Mouse (Mus musculus) neural tube, embryonic 13.5 days (tissue): Measurements from ENCODE around the gene Htr1f. TPM values are rescaled to one million over a fixed set of nuclear protein-coding genes. Genes with fewer than 3 reads are reported as not detected.

Experiments
- ATAC-seq: fragments of 200-750 bp; cut with Nextera tagmentation; 2 replicates; pipeline ENCODE4 v1.8.0; 2017; ENCODE audit warnings: low read depth, mild to moderate bottlenecking, moderate TSS enrichment, moderate library complexity
- H3K27ac ChIP-seq: fragments of 300-500 bp; sonication (generic); replicated peaks from 2 replicates; pipeline ENCODE4 v1.5.1; 2015; ENCODE audit warnings: moderate library complexity, mild to moderate bottlenecking, inconsistent platforms
- H3K27me3 ChIP-seq: fragments of 300-500 bp; sonication (generic); 2 replicates; pipeline ENCODE4 v1.6.1; 2015; ENCODE audit warnings: mild to moderate bottlenecking, inconsistent platforms
- H3K36me3 ChIP-seq: fragments of 300-500 bp; sonication (generic); 2 replicates; pipeline ENCODE4 v1.6.1; 2015; ENCODE audit warnings: mild to moderate bottlenecking, inconsistent platforms
- H3K4me1 ChIP-seq: fragments of 300-500 bp; sonication (generic); replicated peaks from 2 replicates; pipeline ENCODE4 v1.6.1; 2015; ENCODE audit warnings: inconsistent platforms
- H3K4me2 ChIP-seq: fragments of 300-500 bp; sonication (generic); 2 replicates; pipeline ENCODE4 v1.6.1; 2015; ENCODE audit warnings: inconsistent platforms, mild to moderate bottlenecking, moderate library complexity
- H3K4me3 ChIP-seq: fragments of 300-500 bp; sonication (generic); 2 replicates; pipeline ENCODE4 v1.5.1; 2015; ENCODE audit warnings: mild to moderate bottlenecking, inconsistent platforms
- H3K9ac ChIP-seq: fragments of 300-500 bp; sonication (generic); 2 replicates; pipeline ENCODE4 v1.6.1; 2015; ENCODE audit warnings: moderate library complexity, mild to moderate bottlenecking, inconsistent platforms
- H3K9me3 ChIP-seq: fragments of 300-500 bp; sonication (generic); 2 replicates; pipeline ENCODE4 v1.6.1; 2016; ENCODE audit warnings: inconsistent platforms
- WGBS: fragments of 180-500 bp; shearing (Covaris S2); methylation state at CpG from one replicate; pipeline ENCODE4 v1.1.7; 2015; 5-methylcytosine and 5-hydroxymethylcytosine counted together
- polyA plus RNA-seq: library from polyadenylated mRNA; unstranded; fragments of >200 nt; fragmentation: Nextera tagmentation; extraction: Ambion mirVana; gene quantifications from 2 replicates; pipeline ENCODE4 v1.2.1, GENCODE M21; 2015

Gene Htr1f
- polyA plus RNA-seq, 1 experiment from 2014 or later = 0.31 TPM

DNA sequence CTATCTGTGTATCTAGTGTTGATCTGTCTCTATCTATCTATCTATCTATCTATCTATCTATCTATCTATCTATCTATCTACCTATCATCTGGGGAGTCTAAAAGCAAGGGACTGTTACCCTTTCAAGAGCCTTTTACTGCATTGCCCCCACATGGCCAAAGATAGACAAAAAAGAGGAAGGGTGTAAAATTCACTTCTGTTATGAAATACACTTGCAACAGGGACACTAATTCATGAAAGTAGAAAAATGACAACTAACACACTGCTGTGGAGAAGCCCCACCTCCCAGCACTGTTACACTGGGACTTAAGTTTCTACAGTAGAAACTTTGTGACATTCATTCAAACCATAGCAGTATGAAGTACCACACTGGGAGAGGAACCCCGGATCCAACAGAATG is 170.9 kb downstream of the Htr1f start:
- Histone ChIP-seq H3K4me3 (no peak overlapping the region), H3K27ac (no peak overlapping the region), H3K9me3 (no peaks in the 10 kb centered on the region), H3K4me2 (no peak overlapping the region), H3K4me1 (no peaks in the 10 kb centered on the region), H3K36me3 (no peaks in the 10 kb centered on the region), H3K9ac (no peak overlapping the region), H3K27me3 (no peaks in the 10 kb centered on the region)
- WGBS = 86% methylated on average over 1 of the region's 1 CpGs
- ATAC-seq = no peak

DNA sequence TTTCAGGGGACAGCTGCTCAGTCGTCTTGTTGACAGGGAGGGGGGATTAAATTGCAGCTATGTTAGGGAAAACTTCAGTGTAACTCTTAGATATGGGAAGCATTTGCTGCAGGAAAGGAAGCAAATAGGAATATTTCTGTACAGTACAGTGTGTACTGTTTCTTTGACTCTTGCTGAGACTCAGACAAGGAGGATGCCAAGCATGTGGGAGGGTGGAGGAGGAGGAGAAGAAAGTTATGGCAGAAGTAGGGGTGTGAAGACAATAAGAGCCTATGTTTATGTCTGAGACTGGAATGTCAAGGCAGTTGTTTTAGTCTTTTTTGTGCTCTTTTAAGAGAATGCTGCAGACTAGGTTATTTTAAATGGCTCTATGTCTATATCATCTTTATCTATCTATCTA is 171.6 kb downstream of the Htr1f start:
- H3K4me3 ChIP-seq = no peak overlapping the region
- no peak for ATAC-seq
- H3K4me2 ChIP-seq = no peak overlapping the region
- no peaks in the 10 kb centered on the region for H3K36me3 ChIP-seq
- WGBS = 86% methylated on average over 1 of the region's 1 CpGs
- no peaks in the 10 kb centered on the region for H3K9me3 ChIP-seq
- H3K27ac ChIP-seq = no peak overlapping the region
- H3K27me3 ChIP-seq = no peaks in the 10 kb centered on the region
- no peak overlapping the region for H3K9ac ChIP-seq
- H3K4me1 ChIP-seq = no peaks in the 10 kb centered on the region

DNA sequence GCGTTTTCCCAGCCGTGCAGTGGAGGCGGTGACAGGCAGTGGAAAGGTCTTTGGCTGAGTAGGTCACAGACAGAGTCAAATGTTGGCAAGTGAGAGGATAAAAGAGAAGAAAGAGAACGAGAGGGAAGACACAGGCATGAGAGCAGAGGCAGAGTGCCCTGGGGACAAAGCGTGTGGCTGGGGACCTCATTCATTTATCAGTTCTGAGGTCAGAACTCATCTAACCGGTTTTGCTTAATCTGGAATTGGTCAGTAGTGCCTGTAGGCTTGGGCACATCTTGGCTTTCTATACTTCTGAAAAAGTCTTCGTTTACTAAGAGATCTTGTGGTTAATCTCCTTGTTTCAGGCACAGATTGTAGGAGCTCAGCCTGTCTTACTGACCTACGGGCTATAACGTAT is 182.2 kb downstream of the Htr1f start:
- Histone ChIP-seq H3K27me3 (no peaks in the 10 kb centered on the region), H3K9me3 (no peaks in the 10 kb centered on the region), H3K9ac (no peak overlapping the region), H3K4me2 (no peak overlapping the region), H3K4me1 (no peaks in the 10 kb centered on the region), H3K27ac (no peak overlapping the region), H3K4me3 (no peak overlapping the region), H3K36me3 (no peaks in the 10 kb centered on the region)
- no peak for ATAC-seq
- WGBS = 66% methylated on average over 9 of the region's 9 CpGs

DNA sequence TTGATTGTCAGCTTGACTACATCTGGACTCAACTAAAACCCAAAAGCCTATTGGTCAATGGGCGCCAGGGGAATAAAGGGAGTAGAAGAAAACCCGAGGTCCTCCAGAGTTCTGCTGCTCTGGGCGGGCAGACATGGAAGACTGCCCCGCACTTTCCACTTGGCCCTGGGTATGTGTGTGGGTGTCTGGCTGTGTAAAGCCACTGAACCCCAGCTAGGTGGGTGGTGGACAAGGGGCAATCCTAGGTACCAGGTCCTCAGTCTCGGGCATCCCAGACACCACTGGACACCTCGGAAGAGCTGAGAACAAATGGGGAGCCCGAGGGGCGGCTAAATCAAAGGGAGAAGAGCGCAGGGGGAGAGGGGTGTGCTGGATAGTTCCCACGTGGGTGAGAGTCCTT is 196.9 kb downstream of the Htr1f start:
- ATAC-seq = no peak
- Histone ChIP-seq H3K9me3 (no peaks in the 10 kb centered on the region), H3K4me2 (no peak overlapping the region), H3K36me3 (no peaks in the 10 kb centered on the region), H3K27me3 (no peaks in the 10 kb centered on the region), H3K4me3 (no peak overlapping the region), H3K4me1 (no peaks in the 10 kb centered on the region), H3K9ac (no peak overlapping the region), H3K27ac (no peak overlapping the region)
- 81% methylated on average over 10 of the region's 10 CpGs for WGBS

DNA sequence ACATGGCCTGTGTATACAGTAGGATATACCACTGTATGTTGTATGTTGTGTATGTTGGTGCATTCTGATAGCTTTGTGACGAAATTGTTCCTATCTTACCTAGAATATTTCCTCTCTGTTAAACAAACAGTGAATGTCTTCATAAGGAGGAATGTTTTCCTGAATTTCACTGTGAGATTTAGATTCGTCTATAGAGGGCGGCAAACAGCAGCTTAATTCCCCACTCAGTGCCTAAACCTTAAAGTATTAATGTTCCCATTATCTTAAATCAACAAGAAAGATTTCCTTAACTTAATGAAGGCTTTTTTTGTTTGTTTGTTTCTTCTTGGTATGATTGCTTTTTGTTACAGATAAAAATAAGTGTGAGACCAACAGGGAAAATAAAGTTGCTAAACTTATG is 198.5 kb downstream of the Htr1f start:
- no peak overlapping the region for H3K4me2 ChIP-seq
- no peak overlapping the region for H3K27ac ChIP-seq
- H3K4me1 ChIP-seq = no peaks in the 10 kb centered on the region
- no peak overlapping the region for H3K4me3 ChIP-seq
- H3K9me3 ChIP-seq = no peaks in the 10 kb centered on the region
- ATAC-seq = no peak
- WGBS = 54% methylated on average over 3 of the region's 3 CpGs
- no peaks in the 10 kb centered on the region for H3K27me3 ChIP-seq
- H3K9ac ChIP-seq = no peak overlapping the region
- no peaks in the 10 kb centered on the region for H3K36me3 ChIP-seq

DNA sequence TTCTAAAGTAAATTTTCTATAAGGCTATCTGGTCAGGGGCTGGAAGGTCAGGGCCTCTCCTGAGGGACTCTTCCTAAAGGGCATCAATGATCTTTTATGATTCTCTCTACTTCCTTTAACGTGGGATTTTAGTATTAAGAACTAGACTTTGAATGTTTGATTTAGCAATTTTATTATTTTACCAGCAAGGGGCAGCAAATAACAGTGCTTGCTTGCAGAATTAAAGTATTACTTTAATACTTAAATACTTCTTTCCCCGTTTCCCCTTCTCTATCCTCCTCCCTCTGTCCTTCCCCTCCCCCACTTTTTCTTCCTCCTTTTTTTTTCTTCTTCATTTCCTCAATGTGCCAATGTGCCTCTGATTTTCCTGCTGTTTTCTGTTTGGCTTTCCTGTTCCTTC is 202.3 kb downstream of the Htr1f start:
- Histone ChIP-seq H3K27me3 (no peaks in the 10 kb centered on the region), H3K9me3 (no peaks in the 10 kb centered on the region), H3K27ac (no peak overlapping the region), H3K9ac (no peak overlapping the region), H3K4me2 (no peak overlapping the region), H3K4me1 (no peaks in the 10 kb centered on the region), H3K36me3 (no peaks in the 10 kb centered on the region), H3K4me3 (no peak overlapping the region)
- 64% methylated on average over 2 of the region's 2 CpGs for WGBS
- no peak for ATAC-seq

DNA sequence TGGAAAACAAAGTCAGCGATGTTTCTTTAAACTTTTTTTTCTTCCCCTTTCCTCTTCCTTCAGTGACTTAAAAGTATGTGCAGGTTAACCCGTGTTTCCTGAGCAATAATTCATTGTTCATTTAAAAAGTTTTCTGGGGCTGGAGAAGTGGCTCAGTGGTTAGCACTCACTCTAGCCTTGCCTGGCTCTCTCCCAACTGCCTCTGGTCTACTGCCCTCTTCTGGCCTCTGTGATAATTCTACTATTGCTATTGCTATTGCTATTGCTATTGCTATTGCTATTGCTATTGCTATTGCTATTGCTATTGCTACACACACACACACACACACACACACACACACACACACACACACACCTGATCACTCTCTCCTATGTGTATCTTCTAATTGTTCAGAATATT is 206.6 kb downstream of the Htr1f start:
- Histone ChIP-seq H3K4me1 (no peaks in the 10 kb centered on the region), H3K9me3 (no peaks in the 10 kb centered on the region), H3K9ac (no peak overlapping the region), H3K4me3 (no peak overlapping the region), H3K4me2 (no peak overlapping the region), H3K27me3 (no peaks in the 10 kb centered on the region), H3K36me3 (no peaks in the 10 kb centered on the region), H3K27ac (no peak overlapping the region)
- no peak for ATAC-seq
- 73% methylated on average over 2 of the region's 2 CpGs for WGBS

DNA sequence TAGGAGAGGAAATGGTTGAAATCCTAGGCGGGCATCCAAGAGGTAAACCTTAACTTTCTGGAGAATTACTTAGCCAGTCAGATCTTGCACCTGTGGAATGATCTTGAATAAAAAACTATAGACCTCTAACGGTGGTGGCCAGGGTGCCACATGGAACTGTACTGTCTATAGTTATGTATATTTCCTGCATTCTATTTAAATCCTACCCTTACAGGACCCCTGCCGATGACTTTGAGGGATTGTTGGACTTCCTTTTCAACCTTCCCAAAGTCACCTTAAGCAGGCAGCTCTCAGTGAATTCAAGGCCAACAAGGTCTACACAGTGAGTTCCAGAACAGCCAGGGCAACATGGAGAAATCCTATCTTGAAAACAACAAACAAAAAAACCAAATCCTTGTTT is 216.2 kb downstream of the Htr1f start:
- Histone ChIP-seq H3K27ac (no peak overlapping the region), H3K4me3 (no peak overlapping the region), H3K9ac (no peak overlapping the region), H3K27me3 (no peaks in the 10 kb centered on the region), H3K9me3 (no peaks in the 10 kb centered on the region), H3K4me2 (no peak overlapping the region), H3K36me3 (no peaks in the 10 kb centered on the region), H3K4me1 (peaks cover 3% of the 10 kb centered on the region; the same call in 1 of the 2 replicates)
- ATAC-seq = no peak
- WGBS = 93% methylated on average over 3 of the region's 3 CpGs

DNA sequence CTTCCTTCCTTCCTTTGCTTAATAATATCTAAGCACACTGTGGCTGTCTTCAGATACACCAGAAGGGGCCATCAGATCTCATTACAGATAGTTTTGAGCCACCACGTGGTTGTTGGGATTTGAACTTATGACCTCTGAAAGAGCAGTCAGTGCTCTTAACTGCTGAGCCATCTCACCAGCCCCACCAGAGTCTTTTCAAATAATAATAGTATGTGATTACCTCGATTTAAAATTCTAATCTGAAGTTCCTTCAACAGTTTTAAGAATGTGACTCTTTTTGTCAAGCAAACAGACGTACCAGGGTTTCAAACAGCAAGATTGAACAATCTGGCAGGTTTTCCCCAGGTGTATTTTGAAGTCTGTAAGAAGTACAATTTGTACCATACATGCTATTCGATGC is 220.1 kb downstream of the Htr1f start:
- ATAC-seq = no peak
- no peak overlapping the region for H3K4me2 ChIP-seq

DNA sequence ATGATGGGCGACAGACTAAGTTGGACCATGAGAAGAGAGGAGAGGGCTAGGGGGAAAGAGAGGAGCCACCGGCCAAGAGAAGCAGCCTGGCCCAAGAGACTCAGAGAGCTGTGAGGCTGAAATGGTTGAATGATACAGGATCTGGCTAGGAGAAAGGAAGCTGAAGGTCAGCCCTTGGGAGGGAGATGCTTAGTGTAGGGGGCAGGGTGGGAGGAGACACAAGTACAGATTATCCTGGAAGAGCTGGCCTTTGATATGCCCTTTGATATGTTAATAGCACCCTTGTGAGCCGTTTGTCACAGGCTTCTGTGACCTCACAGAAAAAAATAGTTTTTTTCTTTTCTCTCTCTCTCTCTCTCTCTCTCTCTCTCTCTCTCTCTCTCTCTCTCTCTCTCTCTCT is 220.5 kb downstream of the Htr1f start:
- H3K4me3 ChIP-seq = no peak overlapping the region
- no peak overlapping the region for H3K4me2 ChIP-seq
- no peaks in the 10 kb centered on the region for H3K27me3 ChIP-seq
- no peaks in the 10 kb centered on the region for H3K9me3 ChIP-seq
- 25% methylated on average over 3 of the region's 3 CpGs for WGBS
- no peaks in the 10 kb centered on the region for H3K36me3 ChIP-seq
- peaks cover 3% of the 10 kb centered on the region; the same call in 1 of the 2 replicates for H3K4me1 ChIP-seq
- no peak overlapping the region for H3K27ac ChIP-seq
- no peak overlapping the region for H3K9ac ChIP-seq
- ATAC-seq = no peak

More for the DNA sequence above, 220.1 kb downstream of the Htr1f start:
- no peaks in the 10 kb centered on the region for H3K27me3 ChIP-seq
- H3K36me3 ChIP-seq = no peaks in the 10 kb centered on the region
- no peaks in the 10 kb centered on the region for H3K9me3 ChIP-seq
- no peak overlapping the region for H3K27ac ChIP-seq
- H3K4me1 ChIP-seq = peaks cover 3% of the 10 kb centered on the region; the same call in 1 of the 2 replicates
- no peak overlapping the region for H3K4me3 ChIP-seq
- WGBS = 44% methylated on average over 4 of the region's 4 CpGs
- H3K9ac ChIP-seq = no peak overlapping the region

DNA sequence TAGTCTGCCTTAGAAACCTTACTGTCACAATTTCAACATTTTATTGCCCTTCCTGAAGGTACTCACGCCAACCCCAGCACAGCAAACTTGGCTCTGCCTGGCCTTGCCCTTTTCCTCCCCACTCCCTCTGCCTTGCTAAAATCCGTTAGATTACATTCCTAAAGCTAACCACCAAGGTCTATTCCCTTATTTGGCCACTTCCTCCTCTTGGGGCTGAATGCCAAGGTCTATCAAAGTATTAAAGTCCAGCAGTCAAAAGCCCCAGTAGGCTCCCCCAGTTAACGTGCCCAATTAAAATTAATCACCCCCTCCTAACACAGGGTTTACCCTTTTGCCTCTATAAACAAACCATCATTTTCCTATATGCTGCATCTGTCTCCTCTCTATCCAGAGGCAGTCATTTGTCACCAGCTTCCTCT is 221.2 kb downstream of the Htr1f start:
- no peak overlapping the region for H3K27ac ChIP-seq
- H3K9me3 ChIP-seq = no peaks in the 10 kb centered on the region
- no peak for ATAC-seq
- no peaks in the 10 kb centered on the region for H3K36me3 ChIP-seq
- H3K4me2 ChIP-seq = no peak overlapping the region
- no peaks in the 10 kb centered on the region for H3K27me3 ChIP-seq
- H3K4me1 ChIP-seq = peaks cover 3% of the 10 kb centered on the region; the same call in 1 of the 2 replicates
- no peak overlapping the region for H3K9ac ChIP-seq
- 26% methylated on average over 3 of the region's 3 CpGs for WGBS
- no peak overlapping the region for H3K4me3 ChIP-seq

DNA sequence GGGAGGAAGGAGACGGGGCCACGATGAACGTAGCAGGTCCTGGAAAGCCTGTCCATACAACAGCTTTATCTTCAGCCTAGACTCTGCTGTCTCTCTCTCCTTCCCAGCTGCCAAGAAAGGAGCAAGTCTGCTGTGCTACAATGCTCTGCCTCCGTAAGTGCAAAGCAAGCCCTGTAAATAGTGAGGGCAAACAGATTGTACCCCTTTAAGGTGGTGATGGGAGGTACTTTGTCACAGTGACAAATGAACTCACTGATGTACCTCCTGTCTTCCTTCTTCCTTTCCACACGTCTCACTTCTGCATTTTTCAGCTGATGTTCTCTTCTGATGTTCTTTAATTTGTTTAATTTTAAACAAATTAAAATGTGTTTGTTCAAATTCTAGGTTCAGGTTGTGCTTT is 221.8 kb downstream of the Htr1f start:
- no peak for ATAC-seq
- WGBS = 71% methylated on average over 5 of the region's 5 CpGs
- H3K9ac ChIP-seq = no peak overlapping the region
- H3K4me2 ChIP-seq = no peak overlapping the region
- H3K4me3 ChIP-seq = no peak overlapping the region
- no peaks in the 10 kb centered on the region for H3K27me3 ChIP-seq
- H3K36me3 ChIP-seq = no peaks in the 10 kb centered on the region
- H3K4me1 ChIP-seq = peaks cover 3% of the 10 kb centered on the region; the same call in 1 of the 2 replicates
- H3K9me3 ChIP-seq = no peaks in the 10 kb centered on the region
- no peak overlapping the region for H3K27ac ChIP-seq

DNA sequence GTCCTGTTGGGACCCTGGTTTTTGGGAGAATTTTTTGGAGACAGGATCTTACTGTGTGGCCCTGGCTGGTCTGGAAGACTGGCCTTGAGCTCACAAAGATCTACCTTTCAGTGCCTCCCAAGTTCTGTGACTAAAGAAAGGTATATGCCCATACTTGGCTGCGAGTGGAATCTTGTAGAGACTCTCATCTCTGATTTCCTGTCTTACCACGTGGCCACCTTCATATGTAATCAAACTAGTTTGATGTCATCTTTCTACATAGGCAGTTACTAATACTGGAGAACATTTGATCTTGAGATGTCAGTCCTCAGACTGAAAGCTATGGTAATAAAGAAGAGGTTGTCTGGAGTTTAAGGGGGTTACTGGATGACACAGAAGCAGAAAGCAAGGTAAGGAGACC is 224.2 kb downstream of the Htr1f start:
- WGBS = 90% methylated on average over 2 of the region's 2 CpGs
- Histone ChIP-seq H3K36me3 (no peaks in the 10 kb centered on the region), H3K9me3 (no peaks in the 10 kb centered on the region), H3K9ac (no peak overlapping the region), H3K27me3 (no peaks in the 10 kb centered on the region), H3K4me1 (peaks cover 3% of the 10 kb centered on the region; the same call in 1 of the 2 replicates), H3K4me3 (no peak overlapping the region), H3K4me2 (no peak overlapping the region), H3K27ac (no peak overlapping the region)
- ATAC-seq = no peak
